Mouse (Mus musculus) brain, embryonic 14.5 days (tissue): ENCODE measurements at regions not wholly inside any gene's neighbourhood (a gene's known extent, or its start where the extent isn't known, plus 50 kb on each side); places are given as distances from the start of the nearest gene placed in this dataset.
"Not testable (repeated sequence)": the region's sequence is repeated elsewhere in the genome, so short reads cannot be mapped to it uniquely, and the experiment has no call there.

Source experiments
- CTCF ChIP-seq: fragments of 200-500 bp; IDR thresholded peaks from 2 replicates; pipeline ENCODE4 v1.5.1; 2012; ENCODE audit warnings: inconsistent platforms, mild to moderate bottlenecking, moderate library complexity, borderline replicate concordance; ENCODE audit not compliant: insufficient read depth, insufficient read length; ENCODE audit errors: extremely low read depth
- POLR2A ChIP-seq: fragments of 200-500 bp; IDR thresholded peaks from 2 replicates; pipeline ENCODE4 v1.6.1; 2012; ENCODE audit warnings: mild to moderate bottlenecking, inconsistent platforms, borderline replicate concordance; ENCODE audit not compliant: poor library complexity, insufficient read depth, insufficient read length, severe bottlenecking; ENCODE audit errors: extremely low read depth

- not testable (repeated sequence) for TF ChIP-seq CTCF, POLR2A
Observed at GRCm38 (mm10) chr9:4931861-4932260, 135.8 kb upstream of the Gria4 start.
